Mouse (Mus musculus) myocyte (in vitro differentiated cells): ENCODE results near the gene Rmi2.

Experiments
- CEBPB ChIP-seq: IDR thresholded peaks from 2 replicates; pipeline ENCODE4 v1.6.1; 2011; ENCODE audit warnings: mild to moderate bottlenecking, moderate library complexity; ENCODE audit not compliant: poor library complexity, insufficient read depth, severe bottlenecking
- MAX ChIP-seq: IDR thresholded peaks from one replicate; pipeline ENCODE4 v1.6.1; 2011; ENCODE audit warnings: low read depth, mild to moderate bottlenecking, control low read depth
- MYOD1 ChIP-seq, 3 experiments: IDR thresholded peaks; one replicate each; pipeline ENCODE4 v1.6.1; 2011; ENCODE audit warnings: control low read depth in 2 of 3, low read depth in 2 of 3, mild to moderate bottlenecking in 2 of 3, moderate library complexity in 1 of 3; ENCODE audit not compliant: insufficient read length in 2 of 3, control insufficient read depth in 1 of 3
- MYOG ChIP-seq, 3 experiments: IDR thresholded peaks; one replicate each; pipeline ENCODE4 v1.6.1; 2011; ENCODE audit warnings: control low read depth in 2 of 3, low read depth in 2 of 3, mild to moderate bottlenecking in 2 of 3; ENCODE audit not compliant: insufficient read length in 2 of 3, control insufficient read depth in 1 of 3, insufficient read depth in 1 of 3
- POLR2A ChIP-seq: IDR thresholded peaks from one replicate; pipeline ENCODE4 v1.6.1; 2011; ENCODE audit warnings: low read depth, mild to moderate bottlenecking, control low read depth, moderate library complexity; ENCODE audit not compliant: insufficient read length
- POLR2AphosphoS2 ChIP-seq: IDR thresholded peaks from one replicate; pipeline ENCODE4 v1.6.1; 2011; ENCODE audit warnings: low read depth, control low read depth; ENCODE audit not compliant: insufficient read length
- REST ChIP-seq: IDR thresholded peaks from one replicate; pipeline ENCODE4 v1.6.1; 2011; ENCODE audit warnings: mild to moderate bottlenecking, control low read depth, moderate library complexity; ENCODE audit not compliant: insufficient read depth, insufficient read length
- TCF12 ChIP-seq: IDR thresholded peaks from one replicate; pipeline ENCODE4 v1.6.1; 2011; ENCODE audit warnings: mild to moderate bottlenecking, control low read depth; ENCODE audit not compliant: poor library complexity, insufficient read depth, severe bottlenecking
- USF1 ChIP-seq: IDR thresholded peaks from one replicate; pipeline ENCODE4 v1.6.1; 2011; ENCODE audit warnings: low read depth, mild to moderate bottlenecking, control low read depth, moderate library complexity

GRCm38 (mm10) chr16:10814864-10815263, 20.0 kb upstream of the Rmi2 start:
- no peak for TF ChIP-seq POLR2AphosphoS2
- no peak for TF ChIP-seq MAX
- no peak for TF ChIP-seq POLR2A
- no peak for TF ChIP-seq CEBPB
- TF ChIP-seq REST = no peak
- no peak for TF ChIP-seq MYOD1 (IDR thresholded peaks at IDR 0.05; ENCODE audit: control insufficient read depth in 1 of 3, insufficient read length in 2 of 3, low read depth in 2 of 3)
- TF ChIP-seq TCF12 = no peak
- TF ChIP-seq USF1 = no peak
- TF ChIP-seq MYOG (IDR thresholded peaks at IDR 0.05; ENCODE audit: control insufficient read depth in 1 of 3, insufficient read depth in 1 of 3, insufficient read length in 2 of 3, low read depth in 2 of 3) = no peak
